Mouse (Mus musculus) cerebellum, adult 2 months (tissue): ENCODE data around the gene Esyt1. TPM values are rescaled to one million over a fixed set of nuclear protein-coding genes. Genes with fewer than 3 reads are reported as not detected.
A peak's percentile ranks its signal among the peaks of the same experiment; 100 is the strongest.
"Not testable (repeated sequence)": the region's sequence is repeated elsewhere in the genome, so short reads cannot be mapped to it uniquely, and the experiment has no call there.

Experiments used
- DNase-seq, 2 experiments: peaks; one replicate each; pipeline ENCODE4 v3.0.0; 2021
- H3K27ac ChIP-seq: fragments of 200-500 bp; 2 replicates; pipeline ENCODE4 v1.5.1; 2012; ENCODE audit warnings: low read length, control low read depth, inconsistent platforms; ENCODE audit not compliant: insufficient read depth
- H3K27me3 ChIP-seq: fragments of 200-500 bp; 2 replicates; pipeline ENCODE4 v1.6.1; 2012; ENCODE audit warnings: inconsistent platforms, mild to moderate bottlenecking, low read length, moderate library complexity; ENCODE audit not compliant: control insufficient read depth, insufficient read depth
- H3K4me1 ChIP-seq: fragments of 200-500 bp; 2 replicates; pipeline ENCODE4 v1.6.1; 2011; ENCODE audit warnings: low read length; ENCODE audit not compliant: control insufficient read depth, insufficient read depth
- H3K4me3 ChIP-seq: fragments of 200-500 bp; replicated peaks from 2 replicates; pipeline ENCODE3; 2011; ENCODE audit warnings: mild to moderate bottlenecking, low read depth, low read length, control low read depth; ENCODE audit not compliant: insufficient read depth
- CTCF ChIP-seq: fragments of 200-500 bp; IDR thresholded peaks from 2 replicates; pipeline ENCODE4 v1.5.1; 2011; ENCODE audit warnings: low read depth, mild to moderate bottlenecking, control low read depth, low read length, moderate library complexity, borderline replicate concordance; ENCODE audit not compliant: insufficient read depth
- POLR2A ChIP-seq: fragments of 200-500 bp; IDR thresholded peaks from 2 replicates; pipeline ENCODE4 v1.6.1; 2011; ENCODE audit warnings: low read length, control low read depth, borderline replicate concordance; ENCODE audit not compliant: insufficient read depth
- WGBS: fragments of 180-500 bp; shearing (Covaris S2); methylation state at CpG from one replicate; pipeline ENCODE4 v1.1.7; 2018; 5-methylcytosine and 5-hydroxymethylcytosine counted together
- polyA plus RNA-seq: library from polyadenylated mRNA; depleted of rRNA; stranded (reverse); fragments of >200 nt; gene quantifications from 2 replicates; pipeline ENCODE4 v1.2.3, GENCODE M21; 2012

Gene Esyt1
- polyA plus RNA-seq, 1 experiment, result 37.3 TPM

GRCm38 (mm10) chr10:128495903-128496302, 29.8 kb downstream of the Esyt1 start:
- H3K27ac ChIP-seq, result no peak overlapping the region
- TF ChIP-seq POLR2A, result no peak
- TF ChIP-seq CTCF, result no peak
- H3K4me3 ChIP-seq, result no peak overlapping the region
- DNase-seq, result no peak
- peaks cover 15% of the 10 kb centered on the region for H3K4me1 ChIP-seq
- H3K27me3 ChIP-seq, result no peaks in the 10 kb centered on the region
- WGBS, result 77% methylated on average over 4 of the region's 4 CpGs

GRCm38 (mm10) chr10:128495270-128495669, 30.4 kb downstream of the Esyt1 start:
- Histone ChIP-seq H3K27me3 (no peaks in the 10 kb centered on the region), H3K4me1 (peaks cover 17% of the 10 kb centered on the region), H3K4me3 (peak overlapping the region; percentile 98), H3K27ac (peak overlapping the region; percentile 94)
- no peak for DNase-seq
- TF ChIP-seq POLR2A (no peak), CTCF (no peak)
- WGBS, result 21% methylated on average over 2 of the region's 2 CpGs

GRCm38 (mm10) chr10:128494667-128495245, 30.9 kb downstream of the Esyt1 start:
- Histone ChIP-seq H3K4me1 (peaks cover 20% of the 10 kb centered on the region), H3K27ac (peak overlapping the region; percentile 94)
- 23% methylated on average over 11 of the region's 11 CpGs for WGBS

GRCm38 (mm10) chr10:128493695-128494666, 31.7 kb downstream of the Esyt1 start, which contains the start of gene Myl6:
TSS of gene Myl6 (minus strand) at chr10:128494145.
- under 1% methylated on average over 45 of the region's 45 CpGs for WGBS
- peak; percentile 66 for TF ChIP-seq CTCF
- TF ChIP-seq POLR2A, result peak; percentile 99
- Histone ChIP-seq H3K27ac (peak within 1 kb of the TSS; percentile 94), H3K4me1 (peaks cover 23% of the 10 kb centered on the region), H3K27me3 (no peaks in the 10 kb centered on the region), H3K4me3 (peak within 1 kb of the TSS; percentile 98)
- DNase-seq, result peak; percentile 98 to 99

More at GRCm38 (mm10) chr10:128494667-128495245, 30.9 kb downstream of the Esyt1 start:
- H3K27me3 ChIP-seq, result no peaks in the 10 kb centered on the region
- DNase-seq, result no peak
- TF ChIP-seq CTCF (0 out of 2 replicates have a peak, but pooled peaks have one; percentile 2), POLR2A (no peak)
- peak overlapping the region; percentile 98 for H3K4me3 ChIP-seq

GRCm38 (mm10) chr10:128493319-128493694, 32.4 kb downstream of the Esyt1 start:
- H3K4me1 ChIP-seq, result peaks cover 26% of the 10 kb centered on the region
- H3K27ac ChIP-seq, result peak overlapping the region; percentile 83
- TF ChIP-seq CTCF, result no peak
- TF ChIP-seq POLR2A, result no peak
- H3K4me3 ChIP-seq, result peak overlapping the region; percentile 98
- no peak for DNase-seq
- under 1% methylated on average over 12 of the region's 12 CpGs for WGBS
- no peaks in the 10 kb centered on the region for H3K27me3 ChIP-seq

GRCm38 (mm10) chr10:128492633-128493311, 32.9 kb downstream of the Esyt1 start:
- peak overlapping the region; percentile 98 for H3K4me3 ChIP-seq
- no peak for TF ChIP-seq CTCF
- no peak for TF ChIP-seq POLR2A
- peaks cover 31% of the 10 kb centered on the region for H3K4me1 ChIP-seq
- 6% methylated on average over 12 of the region's 12 CpGs for WGBS
- no peaks in the 10 kb centered on the region for H3K27me3 ChIP-seq
- H3K27ac ChIP-seq, result peak overlapping the region; percentile 83
- peak; percentile 61 to 63 for DNase-seq

- not testable (repeated sequence) for H3K27ac ChIP-seq, H3K27me3 ChIP-seq
- TF ChIP-seq POLR2A, result 0 out of 2 replicates have a peak, but pooled peaks have one; percentile 6
- 29% methylated on average over 8 of the region's 8 CpGs for WGBS
- peak in 1 of 2 experiments; percentile 43 for DNase-seq
- Histone ChIP-seq H3K4me1 (peaks cover 33% of the 10 kb centered on the region), H3K4me3 (peak overlapping the region; percentile 98)
These were observed 33.6 kb downstream of the Esyt1 start for GRCm38 (mm10) chr10:128492051-128492450.
